Mouse (Mus musculus) splenic B cell, adult 2 months (primary cell): ENCODE results near the gene Katnal1.

ENCODE experiments used
- DNase-seq: peaks from one replicate; pipeline ENCODE4 v3.0.0-alpha.2; 2011; ENCODE audit warnings: low read depth, low spot score
- H3K27me3 ChIP-seq: 2 replicates; pipeline ENCODE4 v1.6.1; 2012; ENCODE audit warnings: mild to moderate bottlenecking, low read length, moderate library complexity, mixed read lengths; ENCODE audit not compliant: control insufficient read depth, poor library complexity, insufficient read depth, severe bottlenecking
- H3K36me3 ChIP-seq: 2 replicates; pipeline ENCODE4 v1.6.1; 2012; ENCODE audit warnings: mild to moderate bottlenecking, low read length, moderate library complexity, mixed read lengths; ENCODE audit not compliant: control insufficient read depth, poor library complexity, insufficient read depth, severe bottlenecking

Gene Katnal1

GRCm38 (mm10) chr5:148924586-148924985, 4.5 kb downstream of the Katnal1 start:
- no peak for DNase-seq

DNA sequence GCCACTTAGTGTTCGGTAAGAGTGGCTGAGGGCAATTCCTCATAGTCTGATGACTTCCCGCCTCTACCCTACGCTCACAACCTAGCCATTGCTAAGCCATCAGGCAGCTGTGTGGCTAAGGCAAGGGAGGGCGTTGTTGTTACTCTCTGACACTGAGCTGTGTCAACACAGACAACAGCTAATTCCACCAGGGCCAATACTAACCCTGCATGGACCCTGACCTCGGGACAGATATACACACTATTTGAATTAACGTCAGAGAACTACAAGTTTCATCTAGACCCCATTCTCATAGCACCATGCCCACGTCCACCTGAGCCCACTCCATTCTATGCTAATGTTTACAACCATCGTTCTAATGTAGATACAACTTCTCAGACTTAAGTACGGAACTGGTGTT, 5.1 kb downstream of the Katnal1 start:
- no peaks in the 10 kb centered on the region for H3K27me3 ChIP-seq
- no peak for DNase-seq
- H3K36me3 ChIP-seq, result 0 out of 2 replicates have a peak, but pooled peaks cover 2% of the 10 kb centered on the region

More at GRCm38 (mm10) chr5:148924586-148924985, 4.5 kb downstream of the Katnal1 start:
- H3K36me3 ChIP-seq, result no peaks in the 10 kb centered on the region
- no peaks in the 10 kb centered on the region for H3K27me3 ChIP-seq

GRCm38 (mm10) chr5:148923408-148923807, 5.7 kb downstream of the Katnal1 start:
- no peaks in the 10 kb centered on the region for H3K27me3 ChIP-seq
- 0 out of 2 replicates have a peak, but pooled peaks cover 2% of the 10 kb centered on the region for H3K36me3 ChIP-seq
- no peak for DNase-seq

- Histone ChIP-seq H3K36me3 (0 out of 2 replicates have a peak, but pooled peaks cover 2% of the 10 kb centered on the region), H3K27me3 (no peaks in the 10 kb centered on the region)
- no peak for DNase-seq
These were observed 6.3 kb downstream of the Katnal1 start for GRCm38 (mm10) chr5:148922773-148923172.

DNA sequence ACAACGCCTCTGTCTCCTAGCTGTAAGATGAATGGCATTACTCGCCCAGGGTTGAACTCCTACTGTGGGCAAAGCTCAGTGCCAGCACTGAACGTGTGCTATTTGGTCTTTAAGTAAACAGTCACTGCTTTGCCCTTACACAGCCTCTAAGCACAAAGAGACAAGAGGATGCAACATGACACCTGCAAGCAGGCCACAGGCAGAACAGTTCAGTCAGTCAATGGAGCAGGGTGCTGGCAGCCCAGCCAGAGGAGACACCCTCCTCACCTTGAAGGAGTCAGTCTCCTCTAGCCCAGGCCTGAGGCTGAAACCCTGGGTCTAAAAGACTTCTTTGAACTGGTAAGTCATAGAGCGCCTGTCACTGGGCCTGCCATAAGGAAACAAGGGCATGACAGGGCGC, 11.1 kb downstream of the Katnal1 start:
- H3K36me3 ChIP-seq, result 0 out of 2 replicates have a peak, but pooled peaks cover 2% of the 10 kb centered on the region
- DNase-seq, result no peak
- no peaks in the 10 kb centered on the region for H3K27me3 ChIP-seq

GRCm38 (mm10) chr5:148916775-148917174, 12.3 kb downstream of the Katnal1 start:
- DNase-seq, result no peak
- H3K36me3 ChIP-seq, result 0 out of 2 replicates have a peak, but pooled peaks cover 2% of the 10 kb centered on the region

DNA sequence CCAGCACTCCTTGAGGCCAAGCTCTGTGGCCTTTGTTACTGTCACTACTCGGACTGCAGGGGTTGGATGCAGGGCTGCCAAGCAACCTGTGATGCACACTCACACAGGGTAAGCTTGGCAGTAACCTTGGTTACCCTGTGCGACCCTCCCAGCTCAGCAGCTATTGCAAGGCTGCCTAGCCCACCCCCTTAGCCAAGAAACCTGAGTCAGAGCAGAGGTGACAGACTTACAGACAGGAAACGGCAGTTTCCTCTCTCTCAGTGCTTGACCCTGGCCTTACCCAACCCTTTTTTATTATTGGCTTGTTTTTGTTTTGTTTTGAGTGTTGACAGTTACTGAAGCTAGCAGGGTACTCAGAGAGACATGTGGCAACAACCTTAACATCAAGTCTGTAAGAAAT, 16.9 kb downstream of the Katnal1 start:
- no peaks in the 10 kb centered on the region for H3K36me3 ChIP-seq
- DNase-seq, result no peak
- no peaks in the 10 kb centered on the region for H3K27me3 ChIP-seq

More at GRCm38 (mm10) chr5:148916775-148917174, 12.3 kb downstream of the Katnal1 start:
- no peaks in the 10 kb centered on the region for H3K27me3 ChIP-seq

- DNase-seq, result no peak
- Histone ChIP-seq H3K27me3 (no peaks in the 10 kb centered on the region), H3K36me3 (no peaks in the 10 kb centered on the region)
These were observed 19.1 kb downstream of the Katnal1 start for GRCm38 (mm10) chr5:148910066-148910465.

DNA sequence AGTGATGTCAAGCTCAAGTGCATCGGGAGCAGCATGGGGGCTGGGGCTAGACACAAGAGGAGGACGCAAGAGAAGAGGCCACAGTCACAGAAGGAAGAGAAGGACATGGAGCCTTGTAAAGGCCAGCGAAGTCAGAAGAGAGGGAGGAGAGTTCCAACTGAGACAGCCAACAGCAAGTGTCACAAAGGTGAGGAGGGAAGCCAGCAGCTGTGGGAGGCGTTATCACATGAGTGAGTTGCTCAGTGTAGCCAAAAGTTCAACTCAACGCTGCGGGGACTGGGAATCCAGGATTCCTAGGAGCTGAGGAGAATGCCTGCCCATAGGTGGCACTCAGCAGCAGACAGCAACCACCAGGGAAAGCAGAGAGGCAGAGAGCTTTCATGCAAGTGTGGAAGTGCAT, 19.7 kb downstream of the Katnal1 start:
- Histone ChIP-seq H3K36me3 (no peaks in the 10 kb centered on the region), H3K27me3 (no peaks in the 10 kb centered on the region)
- no peak for DNase-seq

DNA sequence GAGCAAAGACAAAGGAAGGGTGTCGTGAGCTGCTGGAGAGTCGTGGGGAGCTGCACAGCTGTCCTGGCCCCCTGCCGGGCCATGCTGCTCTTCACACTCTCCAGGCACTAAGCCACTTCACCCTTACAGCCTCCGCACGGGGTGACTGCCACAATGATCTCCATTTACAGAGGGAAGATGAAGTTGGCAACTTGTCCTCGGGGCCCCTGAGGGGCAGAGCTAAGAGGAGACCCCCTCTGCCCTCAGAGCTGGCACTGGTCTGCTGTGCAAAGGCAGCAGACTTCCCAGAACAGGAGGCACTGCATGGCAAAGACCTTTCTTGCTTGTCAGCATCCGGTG, 20.1 kb downstream of the Katnal1 start:
- Histone ChIP-seq H3K36me3 (no peaks in the 10 kb centered on the region), H3K27me3 (no peaks in the 10 kb centered on the region)
- DNase-seq, result peak; percentile 41

GRCm38 (mm10) chr5:148908191-148909056, 20.7 kb downstream of the Katnal1 start:
- no peaks in the 10 kb centered on the region for H3K27me3 ChIP-seq
- DNase-seq, result peak; percentile 75
- H3K36me3 ChIP-seq, result no peaks in the 10 kb centered on the region

DNA sequence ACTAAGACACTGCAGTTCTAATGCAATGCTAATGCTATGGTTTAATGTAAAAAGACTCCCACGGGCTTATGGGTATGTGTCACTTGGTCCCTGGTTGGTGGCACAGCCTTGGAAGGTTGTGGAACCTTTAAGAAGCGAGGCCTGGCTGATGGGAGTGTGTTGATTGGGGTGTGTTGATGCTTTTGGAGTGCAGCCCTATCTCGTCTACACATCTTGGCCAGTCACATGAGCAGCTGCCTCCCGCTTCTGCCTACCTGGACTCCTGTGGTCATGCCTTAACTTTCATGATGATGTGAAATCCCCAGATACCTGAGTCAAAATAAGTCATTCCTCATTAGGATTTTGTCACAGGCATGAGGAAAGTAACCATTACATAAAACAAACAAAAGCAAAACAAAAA, 22.8 kb downstream of the Katnal1 start:
- DNase-seq, result no peak
- no peaks in the 10 kb centered on the region for H3K36me3 ChIP-seq

GRCm38 (mm10) chr5:148904846-148905245, 24.3 kb downstream of the Katnal1 start:
- Histone ChIP-seq H3K36me3 (no peaks in the 10 kb centered on the region), H3K27me3 (no peaks in the 10 kb centered on the region)
- DNase-seq, result peak; percentile 93

More for the DNA sequence above, 22.8 kb downstream of the Katnal1 start:
- H3K27me3 ChIP-seq, result no peaks in the 10 kb centered on the region

- H3K36me3 ChIP-seq, result no peaks in the 10 kb centered on the region
- H3K27me3 ChIP-seq, result no peaks in the 10 kb centered on the region
- DNase-seq, result no peak
These were observed 29.8 kb downstream of the Katnal1 start for GRCm38 (mm10) chr5:148899361-148899760.

GRCm38 (mm10) chr5:148897941-148898417, 31.1 kb downstream of the Katnal1 start:
- Histone ChIP-seq H3K36me3 (no peaks in the 10 kb centered on the region), H3K27me3 (no peaks in the 10 kb centered on the region)
- no peak for DNase-seq
